Mouse (Mus musculus) heart, embryonic 16.5 days (tissue): ENCODE results near the gene Serpini1. TPM values are rescaled to one million over a fixed set of nuclear protein-coding genes. Genes with fewer than 3 reads are reported as not detected.

Experiments
- ATAC-seq: fragments of 200-750 bp; cut with Nextera tagmentation; replicated peaks from 2 replicates; pipeline ENCODE4 v1.8.0; 2017; ENCODE audit warnings: moderate number of reproducible peaks; ENCODE audit not compliant: insufficient read depth, low FRiP score; ENCODE audit errors: extremely low read depth
- H3K27ac ChIP-seq: fragments of 300-500 bp; sonication (generic); 2 replicates; pipeline ENCODE4 v1.5.1; 2014; ENCODE audit warnings: mild to moderate bottlenecking, low read length, control low read depth, moderate library complexity
- H3K27me3 ChIP-seq: fragments of 300-500 bp; sonication (generic); 2 replicates; pipeline ENCODE4 v1.6.1; 2014; ENCODE audit warnings: low read length, mixed read lengths; ENCODE audit not compliant: control insufficient read depth, insufficient read depth
- H3K36me3 ChIP-seq: fragments of 300-500 bp; sonication (generic); 2 replicates; pipeline ENCODE4 v1.6.1; 2014; ENCODE audit not compliant: control insufficient read depth, insufficient read depth
- H3K4me1 ChIP-seq: fragments of 300-500 bp; sonication (generic); 2 replicates; pipeline ENCODE4 v1.6.1; 2014; ENCODE audit warnings: low read length, mixed read lengths; ENCODE audit not compliant: control insufficient read depth, insufficient read depth
- H3K4me2 ChIP-seq: fragments of 300-500 bp; sonication (generic); 2 replicates; pipeline ENCODE4 v1.6.1; 2014; ENCODE audit warnings: low read depth, mild to moderate bottlenecking, control low read depth, low read length
- H3K4me3 ChIP-seq: fragments of 300-500 bp; sonication (generic); 2 replicates; pipeline ENCODE4 v1.5.1; 2014; ENCODE audit warnings: mild to moderate bottlenecking, control low read depth, low read length
- H3K9ac ChIP-seq: fragments of 300-500 bp; sonication (generic); 2 replicates; pipeline ENCODE4 v1.6.1; 2014; ENCODE audit warnings: low read length, control low read depth
- H3K9me3 ChIP-seq: fragments of 300-500 bp; sonication (generic); replicated peaks from 2 replicates; pipeline ENCODE4 v1.6.1; 2016; ENCODE audit warnings: low read length; ENCODE audit not compliant: control insufficient read depth
- WGBS: fragments of 180-500 bp; shearing (Covaris S2); extraction: QIAGEN DNeasy Blood & Tissue Kit; methylation state at CpG from one replicate; pipeline ENCODE4 v1.1.7; 2014; 5-methylcytosine and 5-hydroxymethylcytosine counted together
- polyA plus RNA-seq: library from polyadenylated mRNA; unstranded; fragments of >200 nt; fragmentation: Nextera tagmentation; extraction: Ambion mirVana; gene quantifications from 2 replicates; pipeline ENCODE4 v1.2.1, GENCODE M21; 2015

The Serpini1 gene
- polyA plus RNA-seq, 1 experiment from 2014 or later, result 3.9 TPM

- no peaks in the 10 kb centered on the region for H3K9me3 ChIP-seq
- peaks cover 9% of the 10 kb centered on the region for H3K4me1 ChIP-seq
- ATAC-seq, result no peak
- no peak overlapping the region for H3K4me2 ChIP-seq
- no peak overlapping the region for H3K9ac ChIP-seq
- H3K36me3 ChIP-seq, result no peaks in the 10 kb centered on the region
- WGBS, result 30% methylated on average over 1 of the region's 1 CpGs
- H3K27ac ChIP-seq, result no peak overlapping the region
- H3K27me3 ChIP-seq, result no peaks in the 10 kb centered on the region
- no peak overlapping the region for H3K4me3 ChIP-seq
These were observed 134.7 kb downstream of the Serpini1 start for GRCm38 (mm10) chr3:75692088-75692487.

Other genes with a start within 250 kb of the Serpini1 start
- not detected in 2 replicates for gene Wdr49, start 75.4 kb upstream of the Serpini1 start, polyA plus RNA-seq
- gene Pdcd10, start 691 bp upstream of the Serpini1 start, polyA plus RNA-seq, result 49.8 and 56.2 TPM in 2 replicates
- not detected in 2 replicates for gene Gm29133, start 190.7 kb downstream of the Serpini1 start, polyA plus RNA-seq